Mouse (Mus musculus) induced T-regulatory cell, adult 2 months (primary cell): ENCODE measurements at regions not wholly inside any gene's neighbourhood (a gene's known extent, or its start where the extent isn't known, plus 50 kb on each side); places are given as distances from the start of the nearest gene placed in this dataset.
A peak's percentile ranks its signal among the peaks of the same experiment; 100 is the strongest.

Experiments used
- DNase-seq: peaks from one replicate; pipeline ENCODE4 v3.0.0-alpha.2; 2012; ENCODE audit warnings: low read depth

- no peak for DNase-seq
These were observed 77.6 kb downstream of the Cd200 start for GRCm38 (mm10) chr16:45331236-45331635.

- peak; percentile 42 for DNase-seq
These were observed 78.6 kb downstream of the Cd200 start for GRCm38 (mm10) chr16:45330298-45330697.

- no peak for DNase-seq
These were observed 79.1 kb downstream of the Cd200 start for GRCm38 (mm10) chr16:45329716-45330115.

- no peak for DNase-seq
These were observed 81.8 kb downstream of the Cd200 start for GRCm38 (mm10) chr16:45327103-45327502.

- no peak for DNase-seq
These were observed 87.4 kb downstream of the Btla start for GRCm38 (mm10) chr16:45311479-45311878.
